Mouse (Mus musculus): ENCODE measurements at regions not wholly inside any gene's neighbourhood (a gene's known extent, or its start where the extent isn't known, plus 50 kb on each side); places are given as distances from the start of the nearest gene placed in this dataset.
A peak's percentile ranks its signal among the peaks of the same experiment; 100 is the strongest.

- Histone ChIP-seq H3K4me1 (peaks cover 28% of the 10 kb centered on the region), H3K36me3 (no peaks in the 10 kb centered on the region), H3K4me3 (no peak overlapping the region), H3K27me3 (replicated peaks) (no peaks in the 10 kb centered on the region), H3K9ac (no peak overlapping the region), H3K9me3 (no peaks in the 10 kb centered on the region), H3K4me2 (replicated peaks) (no peak overlapping the region; the same call in 1 of the 2 replicates), H3K27ac (no peak overlapping the region)
- WGBS = 5% methylated on average over 8 of the region's 8 CpGs
- no peak for ATAC-seq (ENCODE audit: low FRiP score, low read depth)
Measured at GRCm38 (mm10) chr3:35245003-35245402, 508.9 kb upstream of the Atp11b start.

GRCm38 (mm10) chr3:35245946-35246665 lies 507.8 kb upstream of the Atp11b start:
- Histone ChIP-seq H3K36me3 (no peaks in the 10 kb centered on the region), H3K9ac (no peak overlapping the region), H3K4me3 (no peak overlapping the region), H3K27me3 (replicated peaks) (no peaks in the 10 kb centered on the region), H3K4me1 (peaks cover 28% of the 10 kb centered on the region), H3K4me2 (replicated peaks) (no peak overlapping the region), H3K27ac (no peak overlapping the region), H3K9me3 (no peaks in the 10 kb centered on the region)
- ATAC-seq (ENCODE audit: low FRiP score, low read depth) = no peak
- 55% methylated on average over 10 of the region's 10 CpGs for WGBS

GRCm38 (mm10) chr3:35249160-35249559 lies 504.7 kb upstream of the Atp11b start:
- Histone ChIP-seq H3K4me2 (replicated peaks) (no peak overlapping the region), H3K4me1 (peaks cover 13% of the 10 kb centered on the region), H3K4me3 (no peak overlapping the region), H3K27me3 (replicated peaks) (no peaks in the 10 kb centered on the region), H3K9ac (no peak overlapping the region), H3K9me3 (no peaks in the 10 kb centered on the region), H3K36me3 (no peaks in the 10 kb centered on the region), H3K27ac (no peak overlapping the region)
- WGBS = 64% methylated on average over 10 of the region's 10 CpGs
- 0 out of 2 replicates have a peak, but pooled peaks have one; percentile 9 for ATAC-seq (ENCODE audit: low FRiP score, low read depth)

GRCm38 (mm10) chr3:35250092-35250749 lies 503.7 kb upstream of the Atp11b start:
- H3K27me3 ChIP-seq (replicated peaks) = no peaks in the 10 kb centered on the region
- H3K36me3 ChIP-seq = no peaks in the 10 kb centered on the region
- no peak overlapping the region for H3K4me3 ChIP-seq
- ATAC-seq (ENCODE audit: low FRiP score, low read depth) = no peak
- peaks cover 10% of the 10 kb centered on the region; the same call in 1 of the 2 replicates for H3K4me1 ChIP-seq
- 81% methylated on average over 14 of the region's 14 CpGs for WGBS
- H3K4me2 ChIP-seq (replicated peaks) = no peak overlapping the region
- no peak overlapping the region for H3K9ac ChIP-seq
- no peaks in the 10 kb centered on the region for H3K9me3 ChIP-seq
- no peak overlapping the region for H3K27ac ChIP-seq

GRCm38 (mm10) chr3:35253861-35254260 lies 500.0 kb upstream of the Atp11b start:
- no peaks in the 10 kb centered on the region for H3K27me3 ChIP-seq (replicated peaks)
- WGBS = 74% methylated on average over 5 of the region's 5 CpGs
- ATAC-seq (ENCODE audit: low FRiP score, low read depth) = no peak
- no peak overlapping the region for H3K4me3 ChIP-seq
- no peaks in the 10 kb centered on the region for H3K9me3 ChIP-seq
- H3K4me2 ChIP-seq (replicated peaks) = no peak overlapping the region
- no peaks in the 10 kb centered on the region for H3K4me1 ChIP-seq
- H3K9ac ChIP-seq = no peak overlapping the region
- H3K36me3 ChIP-seq = no peaks in the 10 kb centered on the region
- no peak overlapping the region for H3K27ac ChIP-seq

- H3K36me3 ChIP-seq = no peaks in the 10 kb centered on the region
- ATAC-seq (ENCODE audit: low FRiP score, low read depth) = no peak
- H3K9me3 ChIP-seq = 0 out of 2 replicates have a peak, but pooled peaks cover 3% of the 10 kb centered on the region
- no peak overlapping the region for H3K27ac ChIP-seq
- no peak overlapping the region for H3K4me2 ChIP-seq (replicated peaks)
- H3K4me1 ChIP-seq = no peaks in the 10 kb centered on the region
- no peak overlapping the region for H3K9ac ChIP-seq
- H3K27me3 ChIP-seq (replicated peaks) = no peaks in the 10 kb centered on the region
- H3K4me3 ChIP-seq = no peak overlapping the region
- 92% methylated on average over 6 of the region's 6 CpGs for WGBS
Measured at GRCm38 (mm10) chr3:35260936-35261335, 493.0 kb upstream of the Atp11b start.

GRCm38 (mm10) chr3:35268949-35269348 lies 485.0 kb upstream of the Atp11b start:
- no peak for ATAC-seq (ENCODE audit: low FRiP score, low read depth)
- no peaks in the 10 kb centered on the region for H3K36me3 ChIP-seq
- no peaks in the 10 kb centered on the region for H3K9me3 ChIP-seq
- H3K9ac ChIP-seq = no peak overlapping the region
- H3K4me1 ChIP-seq = 0 out of 2 replicates have a peak, but pooled peaks cover 5% of the 10 kb centered on the region
- no peak overlapping the region for H3K4me2 ChIP-seq (replicated peaks)
- no peak overlapping the region for H3K4me3 ChIP-seq
- H3K27me3 ChIP-seq (replicated peaks) = no peaks in the 10 kb centered on the region
- H3K27ac ChIP-seq = no peak overlapping the region
- 71% methylated on average over 4 of the region's 4 CpGs for WGBS

- H3K36me3 ChIP-seq = no peaks in the 10 kb centered on the region
- 52% methylated on average over 7 of the region's 7 CpGs for WGBS
- H3K27ac ChIP-seq = no peak overlapping the region
- no peak overlapping the region for H3K9ac ChIP-seq
- no peak for ATAC-seq (ENCODE audit: low FRiP score, low read depth)
- H3K4me1 ChIP-seq = 0 out of 2 replicates have a peak, but pooled peaks cover 5% of the 10 kb centered on the region
- no peaks in the 10 kb centered on the region for H3K27me3 ChIP-seq (replicated peaks)
- H3K4me2 ChIP-seq (replicated peaks) = no peak overlapping the region
- no peaks in the 10 kb centered on the region for H3K9me3 ChIP-seq
- H3K4me3 ChIP-seq = no peak overlapping the region
Measured at GRCm38 (mm10) chr3:35269977-35270880, 483.7 kb upstream of the Atp11b start.

GRCm38 (mm10) chr3:35273546-35273945 lies 480.4 kb upstream of the Atp11b start:
- Histone ChIP-seq H3K4me1 (0 out of 2 replicates have a peak, but pooled peaks cover 5% of the 10 kb centered on the region), H3K36me3 (no peaks in the 10 kb centered on the region), H3K9me3 (no peaks in the 10 kb centered on the region), H3K4me2 (replicated peaks) (no peak overlapping the region), H3K4me3 (no peak overlapping the region), H3K27me3 (replicated peaks) (no peaks in the 10 kb centered on the region), H3K9ac (no peak overlapping the region), H3K27ac (no peak overlapping the region)
- no peak for ATAC-seq (ENCODE audit: low FRiP score, low read depth)
- WGBS = 68% methylated on average over 5 of the region's 5 CpGs

- no peak overlapping the region for H3K27ac ChIP-seq
- no peaks in the 10 kb centered on the region for H3K27me3 ChIP-seq (replicated peaks)
- no peak overlapping the region for H3K9ac ChIP-seq
- H3K9me3 ChIP-seq = no peaks in the 10 kb centered on the region
- 79% methylated on average over 5 of the region's 5 CpGs for WGBS
- no peaks in the 10 kb centered on the region for H3K4me1 ChIP-seq
- no peak overlapping the region for H3K4me3 ChIP-seq
- no peak overlapping the region for H3K4me2 ChIP-seq (replicated peaks)
- H3K36me3 ChIP-seq = no peaks in the 10 kb centered on the region
- ATAC-seq (ENCODE audit: low FRiP score, low read depth) = no peak
Measured at GRCm38 (mm10) chr3:35280981-35281380, 472.9 kb upstream of the Atp11b start.

- Histone ChIP-seq H3K27ac (no peak overlapping the region), H3K9me3 (no peaks in the 10 kb centered on the region), H3K4me2 (replicated peaks) (no peak overlapping the region), H3K4me1 (no peaks in the 10 kb centered on the region), H3K9ac (no peak overlapping the region), H3K4me3 (no peak overlapping the region), H3K36me3 (no peaks in the 10 kb centered on the region), H3K27me3 (replicated peaks) (no peaks in the 10 kb centered on the region)
- WGBS = 87% methylated on average over 2 of the region's 2 CpGs
- ATAC-seq (ENCODE audit: low FRiP score, low read depth) = no peak
Measured at GRCm38 (mm10) chr3:35282106-35282505, 471.8 kb upstream of the Atp11b start.

GRCm38 (mm10) chr3:35294771-35295170 lies 459.1 kb upstream of the Atp11b start:
- no peak overlapping the region for H3K9ac ChIP-seq
- H3K36me3 ChIP-seq = no peaks in the 10 kb centered on the region
- H3K4me1 ChIP-seq = no peaks in the 10 kb centered on the region
- H3K4me2 ChIP-seq (replicated peaks) = no peak overlapping the region
- no peak overlapping the region for H3K27ac ChIP-seq
- 88% methylated on average over 1 of the region's 1 CpGs for WGBS
- H3K9me3 ChIP-seq = 0 out of 2 replicates have a peak, but pooled peaks cover 5% of the 10 kb centered on the region
- no peak overlapping the region for H3K4me3 ChIP-seq
- no peaks in the 10 kb centered on the region for H3K27me3 ChIP-seq (replicated peaks)
- ATAC-seq (ENCODE audit: low FRiP score, low read depth) = no peak
